Mouse (Mus musculus): ENCODE measurements around the gene Marcks. TPM values are rescaled to one million over a fixed set of nuclear protein-coding genes. Genes with fewer than 3 reads are reported as not detected.

The Marcks gene
- polyA plus RNA-seq, 1 experiment: not detected

- 90% methylated on average over 4 of the region's 4 CpGs for WGBS
- Histone ChIP-seq H3K4me1 (ENCODE audit: control insufficient read depth, insufficient read depth, low read length) (no peaks in the 10 kb centered on the region), H3K4me3 (ENCODE audit: insufficient read depth, low read depth, low read length) (no peak overlapping the region), H3K27ac (ENCODE audit: insufficient read depth, low read depth, low read length) (no peak overlapping the region)
- TF ChIP-seq POLR2A (IDR thresholded peaks at IDR 0.05; ENCODE audit: insufficient read depth, low read depth, low read length) (no peak), CTCF (IDR thresholded peaks at IDR 0.05; ENCODE audit: insufficient read depth, low read depth, low read length) (no peak)
These were observed 25.9 kb downstream of the Marcks start for GRCm38 (mm10) chr10:37112812-37113211.

- H3K27ac ChIP-seq (ENCODE audit: insufficient read depth, low read depth, low read length): no peak overlapping the region
- no peak overlapping the region for H3K4me3 ChIP-seq (ENCODE audit: insufficient read depth, low read depth, low read length)
- H3K4me1 ChIP-seq (ENCODE audit: control insufficient read depth, insufficient read depth, low read length): no peaks in the 10 kb centered on the region
- TF ChIP-seq CTCF (IDR thresholded peaks at IDR 0.05; ENCODE audit: insufficient read depth, low read depth, low read length): no peak
- no peak for TF ChIP-seq POLR2A (IDR thresholded peaks at IDR 0.05; ENCODE audit: insufficient read depth, low read depth, low read length)
- WGBS: 84% methylated on average over 3 of the region's 3 CpGs
These were observed 26.4 kb downstream of the Marcks start for GRCm38 (mm10) chr10:37112362-37112761.

DNA sequence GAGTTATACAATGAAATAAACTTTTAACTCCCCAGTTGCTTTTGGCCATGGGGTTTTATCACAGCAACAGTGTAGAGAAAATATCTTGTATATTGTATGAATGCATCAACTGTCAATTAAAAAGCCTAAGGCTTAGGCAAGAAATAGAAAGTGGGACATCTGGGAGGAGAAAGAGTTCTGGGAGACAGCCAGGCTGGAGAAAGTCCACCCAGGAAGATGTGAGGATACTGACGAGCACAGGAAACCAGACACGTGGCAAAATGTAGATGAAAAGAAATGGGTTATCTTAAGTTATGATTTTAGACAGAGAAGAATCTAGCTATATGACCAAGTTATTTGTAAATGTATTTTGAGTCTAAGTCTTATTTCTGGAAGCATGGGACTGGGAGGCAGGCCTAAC, 27.3 kb downstream of the Marcks start:
- Histone ChIP-seq H3K4me1 (ENCODE audit: control insufficient read depth, insufficient read depth, low read length) (no peaks in the 10 kb centered on the region), H3K27ac (ENCODE audit: insufficient read depth, low read depth, low read length) (no peak overlapping the region), H3K4me3 (ENCODE audit: insufficient read depth, low read depth, low read length) (no peak overlapping the region)
- TF ChIP-seq POLR2A (IDR thresholded peaks at IDR 0.05; ENCODE audit: insufficient read depth, low read depth, low read length) (no peak), CTCF (IDR thresholded peaks at IDR 0.05; ENCODE audit: insufficient read depth, low read depth, low read length) (no peak)
- 75% methylated on average over 2 of the region's 2 CpGs for WGBS

GRCm38 (mm10) chr10:37106871-37107627, 31.7 kb downstream of the Marcks start:
- Histone ChIP-seq H3K27ac (ENCODE audit: insufficient read depth, low read depth, low read length) (no peak overlapping the region), H3K4me3 (ENCODE audit: insufficient read depth, low read depth, low read length) (no peak overlapping the region), H3K4me1 (ENCODE audit: control insufficient read depth, insufficient read depth, low read length) (no peaks in the 10 kb centered on the region)
- WGBS: 82% methylated on average over 4 of the region's 4 CpGs
- no peak for TF ChIP-seq POLR2A (IDR thresholded peaks at IDR 0.05; ENCODE audit: insufficient read depth, low read depth, low read length)
- TF ChIP-seq CTCF (IDR thresholded peaks at IDR 0.05; ENCODE audit: insufficient read depth, low read depth, low read length): no peak

GRCm38 (mm10) chr10:37106303-37106702, 32.4 kb downstream of the Marcks start:
- TF ChIP-seq CTCF (IDR thresholded peaks at IDR 0.05; ENCODE audit: insufficient read depth, low read depth, low read length) (no peak), POLR2A (IDR thresholded peaks at IDR 0.05; ENCODE audit: insufficient read depth, low read depth, low read length) (no peak)
- WGBS: 93% methylated on average over 8 of the region's 8 CpGs
- H3K4me3 ChIP-seq (ENCODE audit: insufficient read depth, low read depth, low read length): no peak overlapping the region
- no peak overlapping the region for H3K27ac ChIP-seq (ENCODE audit: insufficient read depth, low read depth, low read length)
- no peaks in the 10 kb centered on the region for H3K4me1 ChIP-seq (ENCODE audit: control insufficient read depth, insufficient read depth, low read length)

DNA sequence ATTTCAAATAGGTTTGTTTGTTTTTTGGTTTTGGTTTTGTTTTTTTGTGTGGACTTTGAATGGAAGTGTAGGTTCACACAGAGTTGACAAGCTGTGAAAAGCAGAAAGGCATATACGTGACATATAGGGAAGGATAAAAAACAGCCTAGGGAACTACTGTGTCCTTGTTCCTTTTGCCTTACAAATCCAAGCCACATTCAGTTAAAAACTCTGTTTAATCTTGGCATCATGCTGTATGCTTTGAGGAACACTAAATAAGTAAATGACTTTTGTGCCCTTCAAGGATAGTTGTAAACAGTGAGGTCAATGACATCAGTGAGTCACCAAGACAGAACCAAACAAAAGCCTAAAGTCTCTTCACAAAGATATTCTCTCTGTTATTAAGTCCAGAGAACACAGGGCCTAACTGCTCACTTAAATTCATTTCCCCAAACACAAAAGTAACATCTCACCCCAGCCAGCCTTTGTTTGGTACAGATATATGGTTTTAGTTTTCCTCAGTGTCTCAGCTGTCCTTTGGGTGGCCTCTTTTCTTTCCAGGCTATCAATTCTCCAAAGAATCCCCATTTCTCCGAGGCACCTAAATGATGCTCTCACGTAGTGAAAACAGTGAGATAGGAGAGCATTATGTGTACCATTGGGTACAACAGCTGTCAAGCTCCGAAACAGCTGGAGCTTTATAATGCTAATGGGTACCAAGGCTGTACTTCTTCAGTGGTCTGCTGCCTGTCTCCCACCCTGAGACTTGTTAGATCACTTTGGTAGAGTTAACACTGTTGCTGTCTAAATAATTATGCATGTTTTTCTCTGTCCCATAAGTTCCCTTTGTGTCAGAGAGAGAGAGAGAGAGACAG, 36.3 kb downstream of the Marcks start:
- Histone ChIP-seq H3K4me1 (ENCODE audit: control insufficient read depth, insufficient read depth, low read length) (no peaks in the 10 kb centered on the region), H3K27ac (ENCODE audit: insufficient read depth, low read depth, low read length) (no peak overlapping the region), H3K4me3 (ENCODE audit: insufficient read depth, low read depth, low read length) (no peak overlapping the region)
- TF ChIP-seq CTCF (IDR thresholded peaks at IDR 0.05; ENCODE audit: insufficient read depth, low read depth, low read length) (no peak), POLR2A (IDR thresholded peaks at IDR 0.05; ENCODE audit: insufficient read depth, low read depth, low read length) (no peak)
- 84% methylated on average over 4 of the region's 4 CpGs for WGBS

DNA sequence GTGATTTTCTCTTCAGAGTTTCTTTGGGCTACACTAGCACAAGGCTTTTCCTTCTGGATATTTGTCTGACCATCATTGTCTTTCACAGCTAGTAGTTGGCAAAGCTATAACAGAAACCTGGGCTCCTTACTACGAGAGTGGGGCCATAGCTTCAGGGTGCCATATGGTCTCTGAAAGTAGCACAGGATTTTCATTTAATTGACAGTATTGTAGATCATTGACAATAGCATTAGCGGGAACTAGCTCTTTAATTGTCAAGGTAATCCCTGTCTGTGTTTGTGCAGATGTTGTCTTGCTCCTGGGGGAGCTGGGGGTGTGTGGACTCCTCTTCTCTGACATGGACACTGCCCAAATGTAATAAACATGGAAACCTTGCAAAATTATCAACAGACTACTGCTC, 37.0 kb downstream of the Marcks start:
- H3K27ac ChIP-seq (ENCODE audit: insufficient read depth, low read depth, low read length): no peak overlapping the region
- H3K4me1 ChIP-seq (ENCODE audit: control insufficient read depth, insufficient read depth, low read length): no peaks in the 10 kb centered on the region
- TF ChIP-seq POLR2A (IDR thresholded peaks at IDR 0.05; ENCODE audit: insufficient read depth, low read depth, low read length) (no peak), CTCF (IDR thresholded peaks at IDR 0.05; ENCODE audit: insufficient read depth, low read depth, low read length) (no peak)
- 61% methylated on average over 2 of the region's 2 CpGs for WGBS
- no peak overlapping the region for H3K4me3 ChIP-seq (ENCODE audit: insufficient read depth, low read depth, low read length)

DNA sequence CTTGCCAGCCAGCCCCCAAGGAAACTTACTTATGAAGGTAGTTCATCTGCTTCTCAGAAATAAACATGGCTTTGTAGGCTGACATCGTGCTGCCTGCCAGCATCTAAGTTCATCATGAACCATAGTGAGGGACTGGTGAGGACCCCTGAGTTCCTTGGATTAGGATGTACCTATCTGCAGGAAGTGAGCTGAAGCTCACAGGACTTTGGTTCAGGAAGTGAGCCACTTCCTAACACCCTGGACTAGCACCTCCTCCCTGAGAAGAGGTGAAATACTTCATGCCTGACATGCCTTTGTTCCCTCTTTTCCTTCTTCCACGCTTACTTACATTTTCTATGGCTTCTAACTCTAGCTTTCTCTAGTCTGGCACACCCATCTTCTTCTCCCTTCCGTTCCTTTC, 42.2 kb downstream of the Marcks start:
- Histone ChIP-seq H3K4me3 (ENCODE audit: insufficient read depth, low read depth, low read length) (no peak overlapping the region), H3K27ac (ENCODE audit: insufficient read depth, low read depth, low read length) (no peak overlapping the region), H3K4me1 (ENCODE audit: control insufficient read depth, insufficient read depth, low read length) (no peaks in the 10 kb centered on the region)
- 93% methylated on average over 3 of the region's 3 CpGs for WGBS
- TF ChIP-seq POLR2A (IDR thresholded peaks at IDR 0.05; ENCODE audit: insufficient read depth, low read depth, low read length) (no peak), CTCF (IDR thresholded peaks at IDR 0.05; ENCODE audit: insufficient read depth, low read depth, low read length) (no peak)

DNA sequence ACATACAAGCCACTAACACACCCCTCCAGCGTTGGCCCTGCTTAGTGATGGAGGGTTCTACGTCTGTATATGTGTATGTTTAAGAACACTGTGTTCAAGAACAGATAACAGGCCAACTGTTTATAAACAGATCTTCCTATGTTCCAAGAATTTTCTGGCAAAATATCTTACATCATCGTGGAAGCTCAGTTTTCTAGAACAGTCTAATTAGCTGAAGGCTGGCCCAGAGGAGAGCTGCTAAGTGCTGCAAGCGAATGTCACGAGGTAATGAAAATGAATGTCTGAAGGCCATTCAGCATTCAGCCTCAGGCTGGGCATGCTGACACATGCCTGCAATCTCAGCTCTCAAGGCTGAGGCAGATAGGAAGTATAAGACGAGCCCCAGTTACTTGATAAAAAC, 42.9 kb downstream of the Marcks start:
- H3K4me1 ChIP-seq (ENCODE audit: control insufficient read depth, insufficient read depth, low read length): no peaks in the 10 kb centered on the region
- no peak overlapping the region for H3K4me3 ChIP-seq (ENCODE audit: insufficient read depth, low read depth, low read length)
- no peak overlapping the region for H3K27ac ChIP-seq (ENCODE audit: insufficient read depth, low read depth, low read length)
- 65% methylated on average over 6 of the region's 6 CpGs for WGBS
- TF ChIP-seq CTCF (IDR thresholded peaks at IDR 0.05; ENCODE audit: insufficient read depth, low read depth, low read length): no peak
- TF ChIP-seq POLR2A (IDR thresholded peaks at IDR 0.05; ENCODE audit: insufficient read depth, low read depth, low read length): no peak
